Mouse (Mus musculus) G1E (cell line): Measurements from ENCODE around the gene Rsph4a.

ENCODE experiments used
- CTCF ChIP-seq: IDR thresholded peaks from 2 replicates; pipeline ENCODE4 v1.5.1; 2012; ENCODE audit warnings: low read depth, low read length, inconsistent platforms, mixed read lengths
- GATA1 ChIP-seq: IDR thresholded peaks from 2 replicates; pipeline ENCODE4 v1.6.1; 2012; ENCODE audit warnings: borderline replicate concordance, low read length, inconsistent platforms, mixed read lengths
- GATA2 ChIP-seq: IDR thresholded peaks from 2 replicates; pipeline ENCODE4 v1.6.1; 2012; ENCODE audit warnings: low read depth, low read length, inconsistent platforms, borderline replicate concordance
- POLR2AphosphoS5 ChIP-seq: IDR thresholded peaks from 2 replicates; pipeline ENCODE4 v1.6.1; 2012; ENCODE audit warnings: low read depth, low read length, inconsistent platforms; ENCODE audit not compliant: insufficient replicate concordance
- TAL1 ChIP-seq: conservative IDR thresholded peaks from 2 replicates; pipeline ENCODE4 v1.6.1; 2012; ENCODE audit warnings: low read depth, low read length, inconsistent platforms, mixed read lengths

- TF ChIP-seq CTCF (no peak), GATA1 (no peak), TAL1 (no peak), POLR2AphosphoS5 (no peak), GATA2 (no peak)
Observed at GRCm38 (mm10) chr10:33946336-33946735, 41.4 kb downstream of the Rsph4a start.
